In genomic region chrX:73798502-73798901, GRCm38 (mm10) we compare ENCODE assay signal across 8 mouse cellular contexts. TPM values are rescaled to one million over a fixed set of nuclear protein-coding genes. Genes with fewer than 3 reads are reported as not detected.
DNase-seq lines count a peak whose midpoint lies in the region; ATAC-seq and TF ChIP-seq lines count a peak whose summit lies in the region.

No protein-coding gene starts in this region.

- peak; percentile 87 for DNase-seq in adrenal gland, postnatal 14 days
- peak; percentile 63 for DNase-seq in embryonic facial prominence, embryonic 11.5 days (ENCODE audit: low spot score)
- DNase-seq in liver, postnatal 0 days, result peak; percentile 78
- peak; percentile 72 for DNase-seq in thymus, adult 2 months

- H3K9me3 ChIP-seq in embryonic facial prominence, embryonic 11.5 days (replicated peaks; ENCODE audit: control insufficient read depth, low read length), result no peaks in the 10 kb centered on the region
- H3K9me3 ChIP-seq in heart, embryonic 11.5 days (replicated peaks; ENCODE audit: control insufficient read depth, low read length), result no peaks in the 10 kb centered on the region
- no peaks in the 10 kb centered on the region for H3K9me3 ChIP-seq in kidney, embryonic 14.5 days (ENCODE audit: control insufficient read depth, low read length)
- no peaks in the 10 kb centered on the region for H3K9me3 ChIP-seq in liver, postnatal 0 days (ENCODE audit: low read length)
- H3K9me3 ChIP-seq in neural tube, embryonic 13.5 days, result no peaks in the 10 kb centered on the region

- H3K4me3 ChIP-seq in embryonic facial prominence, embryonic 11.5 days (ENCODE audit: low read depth, low read length), result no peak overlapping the region
- H3K4me3 ChIP-seq in heart, embryonic 11.5 days (ENCODE audit: low read depth, low read length), result no peak overlapping the region
- H3K4me3 ChIP-seq in kidney, embryonic 14.5 days (ENCODE audit: low read length), result no peak overlapping the region
- no peak overlapping the region for H3K4me3 ChIP-seq in liver, postnatal 0 days (ENCODE audit: low read depth, low read length)
- no peak overlapping the region for H3K4me3 ChIP-seq in neural tube, embryonic 13.5 days
- H3K4me3 ChIP-seq in thymus, adult 2 months (ENCODE audit: control insufficient read depth, insufficient read depth, low read length), result no peak overlapping the region

- peak; percentile 88 for TF ChIP-seq CTCF in liver, postnatal 0 days (IDR thresholded peaks at IDR 0.05; ENCODE audit: low read depth)
- peak; percentile 77; the same call in 1 of the 2 replicates for TF ChIP-seq CTCF in thymus, adult 2 months (IDR thresholded peaks at IDR 0.05; ENCODE audit: borderline replicate concordance, control insufficient read depth, extremely low read depth, insufficient read depth, low read length, poor library complexity)

- TF ChIP-seq EP300 in liver, postnatal 0 days (IDR thresholded peaks at IDR 0.05; ENCODE audit: low read depth), result no peak

- H3K4me1 ChIP-seq in embryonic facial prominence, embryonic 11.5 days (ENCODE audit: control insufficient read depth, insufficient read depth, low read length), result no peaks in the 10 kb centered on the region
- H3K4me1 ChIP-seq in heart, embryonic 11.5 days (ENCODE audit: control insufficient read depth, insufficient read depth, low read length), result no peaks in the 10 kb centered on the region
- H3K4me1 ChIP-seq in kidney, embryonic 14.5 days (ENCODE audit: control insufficient read depth, insufficient read depth, low read length), result no peaks in the 10 kb centered on the region
- H3K4me1 ChIP-seq in liver, postnatal 0 days (ENCODE audit: insufficient read depth), result no peaks in the 10 kb centered on the region
- no peaks in the 10 kb centered on the region; the same call in 1 of the 2 replicates for H3K4me1 ChIP-seq in neural tube, embryonic 13.5 days (replicated peaks)
- no peaks in the 10 kb centered on the region for H3K4me1 ChIP-seq in thymus, adult 2 months (replicated peaks; ENCODE audit: control insufficient read depth, insufficient read depth, low read length)

- H3K9ac ChIP-seq in embryonic facial prominence, embryonic 11.5 days (replicated peaks; ENCODE audit: low read length), result no peak overlapping the region
- H3K9ac ChIP-seq in heart, embryonic 11.5 days (ENCODE audit: low read depth, low read length), result no peak overlapping the region
- H3K9ac ChIP-seq in kidney, embryonic 14.5 days (ENCODE audit: low read depth, low read length), result no peak overlapping the region
- no peak overlapping the region for H3K9ac ChIP-seq in liver, postnatal 0 days (replicated peaks)
- H3K9ac ChIP-seq in neural tube, embryonic 13.5 days, result no peak overlapping the region

- no peaks in the 10 kb centered on the region for H3K36me3 ChIP-seq in embryonic facial prominence, embryonic 11.5 days (replicated peaks; ENCODE audit: control insufficient read depth, insufficient read depth, low read depth, low read length)
- no peaks in the 10 kb centered on the region for H3K36me3 ChIP-seq in heart, embryonic 11.5 days (ENCODE audit: control insufficient read depth, insufficient read depth, low read length)
- no peaks in the 10 kb centered on the region for H3K36me3 ChIP-seq in kidney, embryonic 14.5 days (ENCODE audit: control insufficient read depth, insufficient read depth, low read length)
- H3K36me3 ChIP-seq in liver, postnatal 0 days (replicated peaks; ENCODE audit: insufficient read depth, low read length), result no peaks in the 10 kb centered on the region
- peaks cover 17% of the 10 kb centered on the region for H3K36me3 ChIP-seq in neural tube, embryonic 13.5 days
- H3K36me3 ChIP-seq in thymus, adult 2 months (ENCODE audit: control insufficient read depth, insufficient read depth, low read length), result no peaks in the 10 kb centered on the region

- peak; percentile 83 for ATAC-seq in CD4-positive, CD25-positive, alpha-beta regulatory T cell, adult 4 months
- ATAC-seq in embryonic facial prominence, embryonic 11.5 days (replicated peaks; ENCODE audit: insufficient number of reproducible peaks, low FRiP score, low TSS enrichment, low read depth), result peak; percentile 84
- ATAC-seq in heart, embryonic 11.5 days (replicated peaks; ENCODE audit: insufficient number of reproducible peaks, low FRiP score, low TSS enrichment), result peak; percentile 59; the same call in 1 of the 2 replicates
- peak; percentile 88 for ATAC-seq in kidney, embryonic 14.5 days (ENCODE audit: low FRiP score, low TSS enrichment)
- peak; percentile 70 for ATAC-seq in liver, postnatal 0 days
- ATAC-seq in neural tube, embryonic 13.5 days (ENCODE audit: low read depth), result peak; percentile 66

- H3K27ac ChIP-seq in embryonic facial prominence, embryonic 11.5 days (replicated peaks; ENCODE audit: low read depth, low read length), result no peak overlapping the region
- no peak overlapping the region for H3K27ac ChIP-seq in heart, embryonic 11.5 days (ENCODE audit: low read depth, low read length)
- H3K27ac ChIP-seq in kidney, embryonic 14.5 days (ENCODE audit: low read depth, low read length), result no peak overlapping the region
- no peak overlapping the region for H3K27ac ChIP-seq in liver, postnatal 0 days (ENCODE audit: low read depth)
- no peak overlapping the region for H3K27ac ChIP-seq in neural tube, embryonic 13.5 days (replicated peaks)
- H3K27ac ChIP-seq in thymus, adult 2 months (ENCODE audit: control insufficient read depth, insufficient read depth, low read length), result no peak overlapping the region

- no peak overlapping the region for H3K4me2 ChIP-seq in embryonic facial prominence, embryonic 11.5 days (ENCODE audit: low read depth, low read length)
- H3K4me2 ChIP-seq in heart, embryonic 11.5 days, result no peak overlapping the region
- no peak overlapping the region for H3K4me2 ChIP-seq in kidney, embryonic 14.5 days (replicated peaks; ENCODE audit: low read depth, low read length)
- no peak overlapping the region for H3K4me2 ChIP-seq in liver, postnatal 0 days (ENCODE audit: low read depth, low read length)
- H3K4me2 ChIP-seq in neural tube, embryonic 13.5 days, result no peak overlapping the region

- WGBS in embryonic facial prominence, embryonic 11.5 days, result 33% methylated on average over 9 of the region's 9 CpGs
- WGBS in heart, embryonic 11.5 days (ENCODE audit: insufficient replicate concordance), result 32% methylated on average over 9 of the region's 9 CpGs
- WGBS in kidney, embryonic 14.5 days, result 49% methylated on average over 9 of the region's 9 CpGs
- WGBS in liver, postnatal 0 days (ENCODE audit: insufficient replicate concordance), result 46% methylated on average over 8 of the region's 9 CpGs
- 35% methylated on average over 9 of the region's 9 CpGs for WGBS in neural tube, embryonic 13.5 days
- 19% methylated on average over 7 of the region's 9 CpGs for WGBS in thymus, adult 2 months

- no peak for TF ChIP-seq POLR2A in thymus, adult 2 months (IDR thresholded peaks at IDR 0.05; ENCODE audit: control insufficient read depth, extremely low read depth, insufficient read depth, low read length, poor library complexity)

- no peaks in the 10 kb centered on the region for H3K27me3 ChIP-seq in embryonic facial prominence, embryonic 11.5 days (ENCODE audit: control insufficient read depth, insufficient read depth, low read length)
- H3K27me3 ChIP-seq in heart, embryonic 11.5 days (ENCODE audit: control insufficient read depth, insufficient read depth, low read length), result 0 out of 2 replicates have a peak, but pooled peaks cover 2% of the 10 kb centered on the region
- no peaks in the 10 kb centered on the region for H3K27me3 ChIP-seq in kidney, embryonic 14.5 days (ENCODE audit: control insufficient read depth, insufficient read depth, low read length)
- peaks cover 4% of the 10 kb centered on the region; the same call in 1 of the 2 replicates for H3K27me3 ChIP-seq in liver, postnatal 0 days (ENCODE audit: insufficient read depth, low read length)
- no peaks in the 10 kb centered on the region for H3K27me3 ChIP-seq in neural tube, embryonic 13.5 days
- no peaks in the 10 kb centered on the region for H3K27me3 ChIP-seq in thymus, adult 2 months (ENCODE audit: control insufficient read depth, insufficient read depth, low read length)

RNA-seq across cellular contexts. Expression of gene Ssr4, which starts 11.7 kb away (rescaled TPM):
- 100 to 1,000 TPM; 214 to 239 TPM for polyA plus RNA-seq in CD4-positive, CD25-positive, alpha-beta regulatory T cell, adult 4 months (2017; shearing (Covaris generic))
- 148 and 176 TPM in 2 replicates for total RNA-seq in adrenal gland, postnatal 14 days (2021)
- 112 and 116 TPM in 2 replicates for polyA plus RNA-seq in embryonic facial prominence, embryonic 11.5 days (2014; fragmentation: Nextera tagmentation; extraction: Ambion mirVana)
- polyA plus RNA-seq in heart, embryonic 11.5 days (2014; fragmentation: Nextera tagmentation; extraction: Ambion mirVana), result 159 and 162 TPM in 2 replicates
- 207 and 210 TPM in 2 replicates for polyA plus RNA-seq in kidney, embryonic 14.5 days (2014; fragmentation: Nextera tagmentation; extraction: Ambion mirVana)
- polyA plus RNA-seq in liver, postnatal 0 days (2015; fragmentation: Nextera tagmentation; extraction: Ambion mirVana), result 183 and 185 TPM in 2 replicates
- polyA plus RNA-seq in neural tube, embryonic 13.5 days (2015; fragmentation: Nextera tagmentation; extraction: Ambion mirVana), result 144 and 160 TPM in 2 replicates
- polyA plus RNA-seq in thymus, adult 2 months (2012; rRNA removed), result 189 and 216 TPM in 2 replicates

RNA-seq across cellular contexts. Expression of gene Idh3g, which starts 11.8 kb away (rescaled TPM):
- polyA plus RNA-seq in CD4-positive, CD25-positive, alpha-beta regulatory T cell, adult 4 months (2017; shearing (Covaris generic)), result 100 to 1,000 TPM; 146 to 173 TPM
- 739 and 769 TPM in 2 replicates for total RNA-seq in adrenal gland, postnatal 14 days (2021)
- polyA plus RNA-seq in embryonic facial prominence, embryonic 11.5 days (2014; fragmentation: Nextera tagmentation; extraction: Ambion mirVana), result 182 and 195 TPM in 2 replicates
- polyA plus RNA-seq in heart, embryonic 11.5 days (2014; fragmentation: Nextera tagmentation; extraction: Ambion mirVana), result 285 and 302 TPM in 2 replicates
- 221 and 247 TPM in 2 replicates for polyA plus RNA-seq in kidney, embryonic 14.5 days (2014; fragmentation: Nextera tagmentation; extraction: Ambion mirVana)
- polyA plus RNA-seq in liver, postnatal 0 days (2015; fragmentation: Nextera tagmentation; extraction: Ambion mirVana), result 83.7 and 88.1 TPM in 2 replicates
- 226 and 232 TPM in 2 replicates for polyA plus RNA-seq in neural tube, embryonic 13.5 days (2015; fragmentation: Nextera tagmentation; extraction: Ambion mirVana)
- polyA plus RNA-seq in thymus, adult 2 months (2012; rRNA removed), result 327 and 378 TPM in 2 replicates

RNA-seq across cellular contexts. Expression of gene Srpk3, which starts 24.3 kb away (rescaled TPM):
- 1 to 10 TPM in 1 of 2 experiments, under 1 TPM in 1; 0.12 to 3.4 TPM for polyA plus RNA-seq in CD4-positive, CD25-positive, alpha-beta regulatory T cell, adult 4 months (2017; shearing (Covaris generic))
- 0.82 and 2.6 TPM in 2 replicates for total RNA-seq in adrenal gland, postnatal 14 days (2021)
- 0.90 and 1.4 TPM in 2 replicates for polyA plus RNA-seq in embryonic facial prominence, embryonic 11.5 days (2014; fragmentation: Nextera tagmentation; extraction: Ambion mirVana)
- 52.6 and 57.9 TPM in 2 replicates for polyA plus RNA-seq in heart, embryonic 11.5 days (2014; fragmentation: Nextera tagmentation; extraction: Ambion mirVana)
- 2.9 and 4.7 TPM in 2 replicates for polyA plus RNA-seq in kidney, embryonic 14.5 days (2014; fragmentation: Nextera tagmentation; extraction: Ambion mirVana)
- 1.7 TPM in 2 replicates for polyA plus RNA-seq in liver, postnatal 0 days (2015; fragmentation: Nextera tagmentation; extraction: Ambion mirVana)
- 2.6 and 5.1 TPM in 2 replicates for polyA plus RNA-seq in neural tube, embryonic 13.5 days (2015; fragmentation: Nextera tagmentation; extraction: Ambion mirVana)
- 4.9 and 5.4 TPM in 2 replicates for polyA plus RNA-seq in thymus, adult 2 months (2012; rRNA removed)

RNA-seq across cellular contexts. Expression of gene Pdzd4, which starts 26.3 kb away (rescaled TPM):
- under 1 TPM; 0.08 to 0.16 TPM for polyA plus RNA-seq in CD4-positive, CD25-positive, alpha-beta regulatory T cell, adult 4 months (2017; shearing (Covaris generic))
- 4.4 and 4.5 TPM in 2 replicates for total RNA-seq in adrenal gland, postnatal 14 days (2021)
- 0.88 and 1.1 TPM in 2 replicates for polyA plus RNA-seq in embryonic facial prominence, embryonic 11.5 days (2014; fragmentation: Nextera tagmentation; extraction: Ambion mirVana)
- 0.33 and 0.46 TPM in 2 replicates for polyA plus RNA-seq in heart, embryonic 11.5 days (2014; fragmentation: Nextera tagmentation; extraction: Ambion mirVana)
- polyA plus RNA-seq in kidney, embryonic 14.5 days (2014; fragmentation: Nextera tagmentation; extraction: Ambion mirVana), result 1.1 and 1.9 TPM in 2 replicates
- 0.04 and 0.06 TPM in 2 replicates for polyA plus RNA-seq in liver, postnatal 0 days (2015; fragmentation: Nextera tagmentation; extraction: Ambion mirVana)
- polyA plus RNA-seq in neural tube, embryonic 13.5 days (2015; fragmentation: Nextera tagmentation; extraction: Ambion mirVana), result 2.6 and 3.2 TPM in 2 replicates
- polyA plus RNA-seq in thymus, adult 2 months (2012; rRNA removed), result 6.2 and 7.3 TPM in 2 replicates

RNA-seq across cellular contexts. Expression of gene Plxnb3, which starts 41.6 kb away (rescaled TPM):
- not detected for polyA plus RNA-seq in CD4-positive, CD25-positive, alpha-beta regulatory T cell, adult 4 months (2017; shearing (Covaris generic))
- 0.96 and 1.3 TPM in 2 replicates for total RNA-seq in adrenal gland, postnatal 14 days (2021)
- 0.08 TPM in 2 replicates for polyA plus RNA-seq in embryonic facial prominence, embryonic 11.5 days (2014; fragmentation: Nextera tagmentation; extraction: Ambion mirVana)
- 0.16 and 0.27 TPM in 2 replicates for polyA plus RNA-seq in heart, embryonic 11.5 days (2014; fragmentation: Nextera tagmentation; extraction: Ambion mirVana)
- 0.14 and 0.27 TPM in 2 replicates for polyA plus RNA-seq in kidney, embryonic 14.5 days (2014; fragmentation: Nextera tagmentation; extraction: Ambion mirVana)
- polyA plus RNA-seq in liver, postnatal 0 days (2015; fragmentation: Nextera tagmentation; extraction: Ambion mirVana), result 0.15 and 0.23 TPM in 2 replicates
- polyA plus RNA-seq in neural tube, embryonic 13.5 days (2015; fragmentation: Nextera tagmentation; extraction: Ambion mirVana), result 0.50 and 0.73 TPM in 2 replicates
- polyA plus RNA-seq in thymus, adult 2 months (2012; rRNA removed), result 0.46 and 0.86 TPM in 2 replicates
